ENCODE assay signal across 10 mouse cellular contexts in the genomic region with DNA sequence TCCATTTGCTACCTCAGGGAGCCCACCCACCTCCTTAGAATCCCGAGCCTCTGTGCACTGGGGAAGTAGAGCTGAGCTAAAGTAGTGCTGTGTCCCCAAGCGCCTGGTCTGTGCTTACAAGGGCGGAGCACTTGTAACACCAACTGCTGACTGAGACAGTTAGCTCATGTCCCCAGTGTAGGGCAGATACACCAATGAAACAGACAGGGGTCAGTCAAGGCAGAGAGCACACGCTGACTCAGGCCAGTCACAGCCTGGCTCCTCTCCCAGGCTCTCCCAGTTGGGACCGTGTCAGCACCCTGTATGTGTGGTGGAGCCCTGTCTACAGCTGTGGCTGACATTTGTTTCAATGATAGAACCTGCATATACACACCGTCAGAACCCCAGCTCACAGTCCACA. TPM values are rescaled to one million over a fixed set of nuclear protein-coding genes. Genes with fewer than 3 reads are reported as not detected.
DNase-seq lines count a peak whose midpoint lies in the region; ATAC-seq lines count a peak whose summit lies in the region.
"Had no signal": no experiment of that assay in that cellular context is flagged by ENCODE, and none has a peak within 500 bp of the region (broad histone marks: within the 10 kb centered on the region; RNA-seq: fewer than 3 reads in every experiment).

No protein-coding gene starts in this region.

- intact Hi-C loops in heart, postnatal 14 days (cut with DNase I): no loop called here
- intact Hi-C loops in left cerebral cortex, postnatal 36 days (cut with DNase I): no loop called here

- peak; percentile 69 for DNase-seq in adrenal gland, postnatal 10 days
- DNase-seq in adrenal gland, postnatal 4 days (ENCODE audit: low spot score in 2 of 2): no peak
- DNase-seq in heart, postnatal 14 days: peak; percentile 75 to 83
- peak; percentile 28 for DNase-seq in lung, postnatal 36 days
- no peak for DNase-seq in left cerebral cortex, postnatal 36 days (ENCODE audit: low spot score in 2 of 2)
- no peak for DNase-seq in urinary bladder, postnatal 10 days (ENCODE audit: low spot score)
- DNase-seq in urinary bladder, postnatal 4 days (ENCODE audit: low spot score in 2 of 2): no peak
- DNase-seq: right cerebral cortex, adult 18-20 months had no signal

- ATAC-seq in erythroid progenitor cell, adult 5-6 weeks (replicated peaks; ENCODE audit: low FRiP score, poor library complexity, severe bottlenecking): peak; percentile 66
- ATAC-seq: forebrain, embryonic 14.5 days had no signal

RNA-seq across cellular contexts. Expression of a gene that starts 25.8 kb away (rescaled TPM):
- 10 to 100 TPM; 14.0 to 15.4 TPM for total RNA-seq in adrenal gland, postnatal 10 days (2021)
- 10 to 100 TPM; 11.1 to 17.6 TPM for total RNA-seq in adrenal gland, postnatal 4 days (2021)
- total RNA-seq in erythroid progenitor cell, adult 5-6 weeks (2015; ENCODE audit: low replicate concordance): 98.7 and 158 TPM in 2 replicates
- total RNA-seq in erythroid progenitor cell, adult 5-6 weeks (2017; ENCODE audit: low replicate concordance): 88.5 and 131 TPM in 2 replicates
- total RNA-seq in heart, postnatal 14 days (2021): 100 to 1,000 TPM; 107 to 118 TPM
- total RNA-seq in left cerebral cortex, postnatal 36 days (2021): 1 to 10 TPM; 1.7 to 3.2 TPM

Comparison
In these comparisons a context has a peak if more than half of its experiments do, and no peak if none do; other contexts are left out.
1. DNase-seq: peak in adrenal gland, postnatal 10 days (single experiment), heart, postnatal 14 days (2 of 2) and lung, postnatal 36 days (single experiment); none in adrenal gland, postnatal 4 days (0 of 2), left cerebral cortex, postnatal 36 days (0 of 2), urinary bladder, postnatal 10 days (single experiment) and urinary bladder, postnatal 4 days (0 of 2).
2. RNA of a gene that starts 25.8 kb away (total RNA-seq): 88.5 to 158 TPM in erythroid progenitor cell, adult 5-6 weeks and 107 to 118 TPM in heart, postnatal 14 days; 11.1 to 17.6 TPM in adrenal gland, postnatal 4 days, 14.0 to 15.4 TPM in adrenal gland, postnatal 10 days and 1.7 to 3.2 TPM in left cerebral cortex, postnatal 36 days; every median in the first group is over 4 times any median in the second.